ENCODE assay signal across 19 mouse cellular contexts in genomic region chr11:65469762-65470741, GRCm38 (mm10).
DNase-seq lines count a peak whose midpoint lies in the region; ATAC-seq and TF ChIP-seq lines count a peak whose summit lies in the region.
"Had no signal": no experiment of that assay in that cellular context is flagged by ENCODE, and none has a peak within 500 bp of the region (broad histone marks: within the 10 kb centered on the region; RNA-seq: fewer than 3 reads in every experiment).

No protein-coding gene starts in this region.

- no peak overlapping the region for H3K4me2 ChIP-seq in lung, embryonic 16.5 days (ENCODE audit: low read depth, low read length)
- no peak overlapping the region for H3K4me2 ChIP-seq in intestine, embryonic 15.5 days (replicated peaks)
- no peak overlapping the region for H3K4me2 ChIP-seq in stomach, embryonic 14.5 days (replicated peaks; ENCODE audit: low read depth, low read length)
- H3K4me2 ChIP-seq: hindbrain, embryonic 12.5 days had no signal

- no peak overlapping the region for H3K27ac ChIP-seq in lung, embryonic 16.5 days (ENCODE audit: low read length)
- H3K27ac ChIP-seq in intestine, embryonic 15.5 days = peak overlapping the region; percentile 61
- peak overlapping the region; percentile 87; the same call in 1 of the 2 replicates for H3K27ac ChIP-seq in stomach, embryonic 14.5 days (ENCODE audit: low read length)
- H3K27ac ChIP-seq: embryonic facial prominence, embryonic 10.5 days; forebrain, embryonic 10.5 days; heart, embryonic 10.5 days; hindbrain, embryonic 12.5 days had no signal

- TF ChIP-seq POLR2A in lung, adult 2 months (IDR thresholded peaks at IDR 0.05; ENCODE audit: borderline replicate concordance, extremely low read depth, low read depth, low read length) = no peak

- no peak for TF ChIP-seq CTCF in lung, adult 2 months (IDR thresholded peaks at IDR 0.05; ENCODE audit: insufficient read depth, low read length)

- no peaks in the 10 kb centered on the region for H3K27me3 ChIP-seq in lung, embryonic 16.5 days (ENCODE audit: control insufficient read depth, insufficient read depth, low read depth, low read length)
- no peaks in the 10 kb centered on the region for H3K27me3 ChIP-seq in intestine, embryonic 15.5 days (replicated peaks)
- H3K27me3 ChIP-seq in stomach, embryonic 14.5 days (ENCODE audit: control insufficient read depth, insufficient read depth, low read length) = no peaks in the 10 kb centered on the region
- H3K27me3 ChIP-seq: hindbrain, embryonic 12.5 days had no signal

- H3K9ac ChIP-seq in lung, embryonic 16.5 days (ENCODE audit: low read length) = no peak overlapping the region
- H3K9ac ChIP-seq in intestine, embryonic 15.5 days = no peak overlapping the region
- H3K9ac ChIP-seq in stomach, embryonic 14.5 days (replicated peaks; ENCODE audit: low read depth, low read length) = no peak overlapping the region
- H3K9ac ChIP-seq: hindbrain, embryonic 12.5 days had no signal

- no peaks in the 10 kb centered on the region for H3K9me3 ChIP-seq in lung, embryonic 16.5 days (ENCODE audit: control insufficient read depth, low read length)
- no peaks in the 10 kb centered on the region for H3K9me3 ChIP-seq in intestine, embryonic 15.5 days
- no peaks in the 10 kb centered on the region for H3K9me3 ChIP-seq in stomach, embryonic 14.5 days (ENCODE audit: control insufficient read depth, low read depth, low read length)
- H3K9me3 ChIP-seq: embryonic facial prominence, embryonic 10.5 days; forebrain, embryonic 10.5 days; heart, embryonic 10.5 days; hindbrain, embryonic 12.5 days had no signal

- peak; percentile 86 for ATAC-seq in lung, embryonic 16.5 days (ENCODE audit: low read depth)
- peak; percentile 69 for ATAC-seq in intestine, embryonic 15.5 days
- peak; percentile 75; the same call in 1 of the 2 replicates for ATAC-seq in stomach, embryonic 14.5 days (ENCODE audit: insufficient number of reproducible peaks, insufficient read depth, low FRiP score, low read depth)
- ATAC-seq: forebrain, embryonic 14.5 days had no signal

- 38% methylated on average over 9 of the region's 9 CpGs for WGBS in lung, embryonic 16.5 days
- 55% methylated on average over 9 of the region's 9 CpGs for WGBS in lung, adult 2 months
- 53% methylated on average over 9 of the region's 9 CpGs for WGBS in intestine, embryonic 15.5 days
- WGBS in stomach, embryonic 14.5 days = 54% methylated on average over 9 of the region's 9 CpGs

- no peaks in the 10 kb centered on the region for H3K36me3 ChIP-seq in lung, embryonic 16.5 days (ENCODE audit: control insufficient read depth, insufficient read depth, low read length)
- no peaks in the 10 kb centered on the region for H3K36me3 ChIP-seq in intestine, embryonic 15.5 days
- no peaks in the 10 kb centered on the region for H3K36me3 ChIP-seq in stomach, embryonic 14.5 days (ENCODE audit: control insufficient read depth, insufficient read depth, low read length)
- H3K36me3 ChIP-seq: embryonic facial prominence, embryonic 10.5 days; forebrain, embryonic 10.5 days; heart, embryonic 10.5 days; hindbrain, embryonic 12.5 days had no signal

- H3K4me1 ChIP-seq in lung, embryonic 16.5 days (replicated peaks; ENCODE audit: control insufficient read depth, insufficient read depth, low read length) = peaks cover 12% of the 10 kb centered on the region
- H3K4me1 ChIP-seq in lung, adult 2 months (ENCODE audit: control insufficient read depth, insufficient read depth, low read length) = no peaks in the 10 kb centered on the region
- no peaks in the 10 kb centered on the region for H3K4me1 ChIP-seq in intestine, embryonic 15.5 days (replicated peaks)
- 0 out of 2 replicates have a peak, but pooled peaks cover 5% of the 10 kb centered on the region for H3K4me1 ChIP-seq in stomach, embryonic 14.5 days (ENCODE audit: control insufficient read depth, insufficient read depth, low read length)
- H3K4me1 ChIP-seq: embryonic facial prominence, embryonic 10.5 days; forebrain, embryonic 10.5 days; heart, embryonic 10.5 days; hindbrain, embryonic 12.5 days had no signal

- no peak overlapping the region for H3K4me3 ChIP-seq in lung, embryonic 16.5 days (ENCODE audit: low read length)
- H3K4me3 ChIP-seq in lung, adult 2 months (replicated peaks; ENCODE audit: extremely low read depth, low read depth, low read length) = no peak overlapping the region
- H3K4me3 ChIP-seq in intestine, embryonic 15.5 days (replicated peaks) = no peak overlapping the region
- H3K4me3 ChIP-seq in stomach, embryonic 14.5 days (ENCODE audit: low read depth, low read length) = no peak overlapping the region
- H3K4me3 ChIP-seq: embryonic facial prominence, embryonic 10.5 days; forebrain, embryonic 10.5 days; heart, embryonic 10.5 days; hindbrain, embryonic 12.5 days had no signal

- no peak for DNase-seq in lung, adult 2 months
- no peak for DNase-seq in thymus, postnatal 36 days
- no peak for DNase-seq in left cerebral cortex, adult 11 months (ENCODE audit: low spot score)
- DNase-seq: adrenal gland, adult 2 months; adrenal gland, postnatal 36 days; cerebellum, adult 2 months; cerebellum, postnatal 10 days; gastrocnemius, postnatal 36 days; heart, adult 18-20 months; heart, postnatal 10 days; heart, postnatal 4 days had no signal
